Mouse (Mus musculus) brain, embryonic 14.5 days (tissue): ENCODE data around the gene Vpreb3.

ENCODE experiments used
- CTCF ChIP-seq: fragments of 200-500 bp; IDR thresholded peaks from 2 replicates; pipeline ENCODE4 v1.5.1; 2012; ENCODE audit warnings: inconsistent platforms, mild to moderate bottlenecking, moderate library complexity, borderline replicate concordance; ENCODE audit not compliant: insufficient read depth, insufficient read length; ENCODE audit errors: extremely low read depth
- POLR2A ChIP-seq: fragments of 200-500 bp; IDR thresholded peaks from 2 replicates; pipeline ENCODE4 v1.6.1; 2012; ENCODE audit warnings: mild to moderate bottlenecking, inconsistent platforms, borderline replicate concordance; ENCODE audit not compliant: poor library complexity, insufficient read depth, insufficient read length, severe bottlenecking; ENCODE audit errors: extremely low read depth

DNA sequence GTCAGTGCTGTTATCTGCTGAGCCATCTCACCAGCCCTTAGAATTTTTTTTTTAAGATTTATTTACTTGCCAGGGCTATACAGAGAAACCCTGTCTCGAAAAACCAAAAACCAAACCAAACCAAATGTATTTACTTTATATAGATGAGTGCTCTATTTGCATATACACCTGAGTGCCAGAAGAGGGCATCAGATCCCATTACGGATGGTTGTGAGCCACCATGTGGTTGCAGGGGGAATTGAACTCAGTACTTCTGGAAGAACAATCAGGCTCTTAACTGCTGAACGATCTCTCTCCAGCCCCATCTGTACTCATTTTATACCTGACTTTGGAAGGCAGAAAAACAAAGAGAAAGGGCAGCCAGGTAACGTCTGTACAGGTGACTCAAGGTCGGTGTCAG lies 32.4 kb downstream of the Vpreb3 start:
- no peak for TF ChIP-seq POLR2A
- peak; percentile 44; the same call in 1 of the 2 replicates for TF ChIP-seq CTCF
